Mouse (Mus musculus) MEL (cell line): ENCODE data around the gene Vegfa.

Experiments
- CTCF ChIP-seq, 3 experiments: IDR thresholded peaks in 2 of 3; conservative IDR thresholded peaks in 1 of 3; 2 replicates each; pipeline ENCODE4 v1.5.1; 2011 to 2012; ENCODE audit warnings: low read length in 3 of 3, low read depth in 2 of 3, mild to moderate bottlenecking in 2 of 3, improper control_type of control experiment in 1 of 3, inconsistent platforms in 1 of 3, mixed read lengths in 1 of 3, moderate library complexity in 1 of 3; ENCODE audit not compliant: control insufficient read depth in 1 of 3, insufficient read depth in 1 of 3, poor library complexity in 1 of 3, severe bottlenecking in 1 of 3
- EP300 ChIP-seq, 2 experiments: IDR thresholded peaks; 2 replicates each; pipeline ENCODE4 v1.6.1; 2011; ENCODE audit warnings: improper control_type of control experiment in 2 of 2, low read length in 2 of 2, low read depth in 1 of 2, mild to moderate bottlenecking in 1 of 2
- MAZ ChIP-seq: IDR thresholded peaks from 2 replicates; pipeline ENCODE4 v1.6.1; 2012; ENCODE audit warnings: low read depth, mild to moderate bottlenecking, inconsistent platforms, low read length, improper control_type of control experiment
- TBP ChIP-seq: IDR thresholded peaks from 2 replicates; pipeline ENCODE4 v1.8.0; 2011; ENCODE audit warnings: low read depth, low read length, improper control_type of control experiment
- USF2 ChIP-seq, 2 experiments: IDR thresholded peaks; 2 replicates each; pipeline ENCODE4 v1.6.1; 2011 to 2012; ENCODE audit warnings: improper control_type of control experiment in 2 of 2, low read length in 2 of 2, borderline replicate concordance in 1 of 2, inconsistent platforms in 1 of 2, low read depth in 1 of 2, mild to moderate bottlenecking in 1 of 2; ENCODE audit not compliant: insufficient read depth in 1 of 2

GRCm38 (mm10) chr17:45979025-45979805 is 53.0 kb downstream of the Vegfa start:
- no peak for TF ChIP-seq CTCF (IDR thresholded peaks at IDR 0.05 in 2 of 3, conservative IDR thresholded peaks at IDR 0.05 in 1 of 3; ENCODE audit: control insufficient read depth in 1 of 3, insufficient read depth in 1 of 3, low read depth in 2 of 3, low read length in 3 of 3, poor library complexity in 1 of 3, severe bottlenecking in 1 of 3)
- no peak for TF ChIP-seq EP300 (IDR thresholded peaks at IDR 0.05; ENCODE audit: low read depth in 1 of 2, low read length in 2 of 2)
- no peak for TF ChIP-seq USF2 (IDR thresholded peaks at IDR 0.05; ENCODE audit: borderline replicate concordance in 1 of 2, insufficient read depth in 1 of 2, low read depth in 1 of 2, low read length in 2 of 2)
- no peak for TF ChIP-seq MAZ
- no peak for TF ChIP-seq TBP
